Mouse (Mus musculus): ENCODE results near the gene Gm45808. TPM values are rescaled to one million over a fixed set of nuclear protein-coding genes. Genes with fewer than 3 reads are reported as not detected.
"Not testable (repeated sequence)": the region's sequence is repeated elsewhere in the genome, so short reads cannot be mapped to it uniquely, and the experiment has no call there.

Gm45808 gene
- 1 to 10 TPM; 2.8 to 4.6 TPM for total RNA-seq (2021)
- long read RNA-seq, experiment 1: 0 reads
- long read RNA-seq, experiment 2: 0 reads

GRCm38 (mm10) chr7:45486761-45487415 lies at the start of gene Gm45808:
Gene Gm45808 (minus strand): TSS chr7:45486811.
- intact Hi-C loops (cut with DNase I): no loop called here
- DNase-seq: no peak

- no peak for DNase-seq
- intact Hi-C loops (cut with DNase I): no loop called here
These were observed 49.1 kb upstream of the Gm45808 start for GRCm38 (mm10) chr7:45535676-45536075.

DNA sequence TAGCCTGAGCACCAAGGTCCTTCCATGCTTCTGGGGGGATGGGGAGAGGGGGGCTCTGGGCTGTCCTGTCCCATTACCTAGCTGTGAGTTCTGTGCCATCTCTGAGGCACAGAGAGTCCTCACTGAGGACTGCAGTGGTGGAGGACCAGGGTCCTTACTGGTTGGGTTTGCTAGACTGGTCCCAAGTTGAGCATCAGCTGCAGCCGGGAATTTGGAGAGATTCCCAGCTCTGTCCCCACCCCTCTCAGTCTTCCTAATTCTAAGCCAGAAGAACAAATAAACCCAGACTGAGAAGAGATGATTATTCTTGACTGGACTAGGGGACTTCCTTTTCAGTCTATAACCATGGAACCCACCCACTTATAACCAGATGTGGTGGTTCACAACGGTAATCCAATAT lies 44.0 kb upstream of the Gm45808 start:
- peak; percentile 37 to 48 for DNase-seq
- intact Hi-C loops (cut with DNase I): no loop called here

DNA sequence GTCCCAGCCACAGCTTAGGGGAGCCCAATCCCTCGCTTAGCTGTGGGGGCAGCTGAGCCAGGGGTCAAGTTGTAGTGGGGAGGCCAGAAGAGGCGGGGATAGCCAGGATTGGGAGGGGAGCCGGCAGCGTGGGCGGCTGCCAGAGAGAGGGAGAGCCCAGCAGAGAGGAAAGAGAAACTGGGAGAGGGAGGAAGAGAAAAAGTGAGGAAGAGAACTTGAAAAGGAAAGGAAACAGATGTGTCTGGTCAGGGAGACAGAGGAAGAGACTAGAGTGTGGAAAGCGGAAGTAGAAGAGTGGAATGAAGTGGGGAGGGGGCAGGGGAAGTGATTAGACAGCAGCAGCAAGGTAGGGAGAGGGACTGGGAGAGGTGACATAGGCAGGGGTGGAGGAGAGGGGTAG lies 42.9 kb upstream of the Gm45808 start:
- peak; percentile 48 to 59 for DNase-seq
- intact Hi-C loops (cut with DNase I): no loop called here

- DNase-seq: not testable (repeated sequence)
These were observed 40.6 kb upstream of the Gm45808 start for GRCm38 (mm10) chr7:45527169-45527568.

GRCm38 (mm10) chr7:45526474-45527120 lies 40.0 kb upstream of the Gm45808 start:
- no peak for DNase-seq
- intact Hi-C loops (cut with DNase I): no loop called here

More at GRCm38 (mm10) chr7:45527169-45527568, 40.6 kb upstream of the Gm45808 start:
- intact Hi-C loops (cut with DNase I): not testable (repeated sequence)

DNA sequence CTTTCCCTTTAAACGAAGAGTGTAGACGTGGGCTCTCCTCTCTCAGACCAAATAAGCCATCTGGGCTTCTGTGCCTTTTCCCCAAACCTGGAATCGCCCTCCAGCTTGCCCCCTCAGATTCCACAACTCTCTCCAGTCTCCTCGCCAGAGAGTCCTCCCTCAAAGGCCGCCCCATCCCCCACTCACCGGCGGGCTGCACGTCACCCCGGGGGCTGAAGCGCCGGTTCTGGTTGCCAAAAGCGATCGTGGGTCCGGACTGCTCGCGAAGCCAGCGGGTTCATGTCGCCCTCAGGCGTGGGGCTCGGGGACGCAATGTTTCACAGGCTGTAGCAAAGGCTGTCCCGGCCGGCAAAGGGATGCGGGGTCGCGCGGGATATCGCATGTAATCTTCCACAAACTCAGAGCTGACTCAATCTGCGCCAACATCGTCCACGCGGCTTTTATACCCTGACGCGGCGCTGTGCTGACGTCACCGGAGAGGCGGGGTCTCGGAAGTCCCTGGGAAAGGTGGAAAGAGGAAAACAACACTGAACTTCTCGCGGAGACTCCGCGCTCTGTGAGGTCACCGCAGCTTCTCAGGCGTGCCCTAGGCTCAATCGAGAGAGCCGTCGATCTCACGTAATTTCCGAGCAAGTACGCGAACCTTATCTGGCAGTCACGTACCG lies 39.3 kb upstream of the Gm45808 start, which contains the start of the genes Ppp1r15a and Plekha4:
Gene Ppp1r15a (minus strand): TSS at position 460 of the 665 bp plus-strand sequence.
Gene Plekha4 (plus strand): TSS at position 522 of the 665 bp plus-strand sequence.
- intact Hi-C loops (cut with DNase I): no loop called here
- DNase-seq: peak; percentile 95 to 97

DNA sequence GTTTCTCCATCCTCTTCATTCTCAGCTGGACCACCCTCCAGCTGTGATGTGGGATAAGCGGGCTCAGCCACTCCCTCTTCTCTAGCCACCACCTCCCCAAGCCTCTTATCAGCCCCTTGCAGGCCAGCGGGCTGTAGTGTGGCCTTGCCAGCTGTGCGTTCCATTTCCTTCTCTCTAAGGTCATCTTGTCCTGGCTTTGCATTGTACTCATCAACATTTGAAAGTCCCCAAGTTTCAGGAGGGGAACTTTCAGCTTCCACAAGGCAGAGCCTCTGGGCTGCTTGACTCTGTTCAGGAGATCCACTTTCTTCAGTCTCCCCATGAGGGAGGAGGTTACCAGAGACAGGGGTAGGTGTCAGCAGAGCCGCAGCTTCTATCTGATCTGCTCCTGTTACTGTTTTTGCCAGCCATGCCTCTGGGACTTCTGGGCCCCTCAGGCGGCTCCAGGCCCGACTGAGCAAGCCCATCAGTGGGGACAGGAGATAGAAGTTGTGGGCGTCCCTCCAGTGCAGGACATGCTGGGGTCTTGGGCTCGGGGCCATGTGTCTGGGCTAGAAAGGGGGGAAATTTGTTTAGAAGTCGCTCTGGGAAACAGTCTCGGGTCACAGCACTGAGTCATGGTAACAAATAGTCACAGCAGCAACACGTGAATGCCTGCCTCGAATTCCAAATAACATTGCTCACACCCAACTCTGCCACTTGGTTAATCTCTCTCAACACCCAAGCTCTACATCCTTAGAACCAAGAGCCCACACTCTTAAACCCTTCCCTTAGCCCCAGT lies 38.4 kb upstream of the Gm45808 start:
- intact Hi-C loops (cut with DNase I): no loop called here
- peak; percentile 48 to 51 for DNase-seq

DNA sequence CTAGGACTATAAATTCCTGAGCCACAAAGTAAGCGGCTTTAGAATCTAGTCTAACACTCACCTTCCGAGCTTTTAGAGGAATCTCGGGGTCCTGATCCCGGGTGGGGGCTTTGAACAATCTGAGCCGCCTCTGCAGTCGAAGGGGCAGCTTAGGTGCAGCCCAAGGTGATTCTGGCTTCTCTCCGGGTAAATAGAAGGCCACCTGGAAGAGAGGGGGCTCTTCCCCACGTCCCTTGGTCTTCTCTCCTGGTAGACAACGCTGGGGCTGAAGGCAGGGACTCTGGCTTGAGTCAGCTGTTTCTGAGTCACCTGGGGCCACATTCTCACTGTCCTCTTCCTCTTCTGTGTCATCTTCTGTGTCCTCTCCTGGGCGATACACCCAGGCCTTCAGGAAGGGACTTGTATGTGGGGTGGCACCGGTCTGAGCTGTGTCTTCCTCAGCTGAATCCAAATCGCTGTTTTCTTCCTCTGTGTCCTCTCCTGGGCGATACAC lies 37.1 kb upstream of the Gm45808 start:
- intact Hi-C loops (cut with DNase I): loop anchor here (2.0 kb wide), 1 partner anchor 49 kb away; no protein-coding TSS in a partner anchor
- no peak for DNase-seq

DNA sequence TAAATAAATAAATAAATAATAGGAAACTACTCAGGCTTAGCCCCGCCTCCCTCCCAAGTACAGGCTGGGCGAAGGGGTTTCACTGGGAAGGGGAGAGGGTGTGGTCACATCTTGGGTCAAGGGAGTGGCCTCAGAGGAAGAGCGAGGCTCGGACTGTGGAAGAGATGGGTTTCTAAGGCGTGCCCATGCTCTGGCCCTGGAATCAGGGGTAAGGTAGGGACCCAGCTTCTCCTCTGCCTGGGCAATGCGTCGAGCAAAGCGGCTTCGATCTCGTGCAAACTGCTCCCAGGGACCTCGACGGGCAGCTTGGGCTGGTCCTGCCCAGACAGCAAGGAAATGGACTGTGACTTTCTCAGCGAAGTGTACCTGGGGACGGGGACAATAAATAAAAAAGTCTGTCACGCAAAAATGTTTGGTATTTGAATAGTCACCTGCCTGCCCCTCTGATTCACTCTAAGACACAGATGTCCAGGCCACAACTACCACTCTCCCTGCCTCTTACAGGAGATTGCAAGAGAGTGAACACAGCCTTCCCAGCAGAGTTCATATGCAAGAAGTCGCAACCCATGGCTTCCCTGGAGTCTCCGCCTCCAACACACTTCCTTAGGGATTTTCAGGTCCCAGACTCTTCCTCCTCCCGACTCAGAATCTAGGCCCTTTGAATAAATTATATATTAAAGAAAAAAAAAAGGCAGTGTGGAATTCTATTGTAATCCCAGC lies 36.5 kb upstream of the Gm45808 start:
- intact Hi-C loops (cut with DNase I): loop anchor here (2.0 kb wide), 1 partner anchor 48 kb away; no protein-coding TSS in a partner anchor
- no peak for DNase-seq

DNA sequence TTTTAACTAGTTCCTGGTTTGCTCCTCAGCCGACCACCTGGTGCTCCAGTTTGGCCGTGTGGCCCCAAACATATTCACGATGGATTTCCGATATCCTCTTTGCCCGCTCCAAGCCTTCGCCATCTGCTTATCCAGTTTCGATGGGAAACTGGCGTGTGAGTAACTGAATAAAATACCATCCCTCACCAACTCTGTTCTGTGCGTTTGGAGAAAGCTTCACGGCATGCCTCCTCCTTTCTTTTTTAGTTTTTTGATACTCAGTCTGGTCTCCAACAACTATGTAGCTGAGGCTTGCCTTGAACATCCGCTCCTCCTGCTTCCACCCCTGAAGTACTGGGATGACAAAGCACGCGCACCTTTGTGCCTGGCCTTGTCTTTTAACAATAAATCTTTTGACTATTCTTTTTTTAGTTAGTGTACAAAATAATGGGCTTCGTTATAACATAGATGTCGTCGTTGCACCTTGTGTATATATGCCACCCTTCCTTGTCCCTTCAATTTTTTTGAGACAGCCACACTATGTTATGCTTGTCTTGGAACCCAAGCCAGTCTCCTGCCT lies 35.7 kb upstream of the Gm45808 start:
- DNase-seq: no peak
- intact Hi-C loops (cut with DNase I): loop anchor here (2.0 kb wide), 1 partner anchor 47 kb away; no protein-coding TSS in a partner anchor

DNA sequence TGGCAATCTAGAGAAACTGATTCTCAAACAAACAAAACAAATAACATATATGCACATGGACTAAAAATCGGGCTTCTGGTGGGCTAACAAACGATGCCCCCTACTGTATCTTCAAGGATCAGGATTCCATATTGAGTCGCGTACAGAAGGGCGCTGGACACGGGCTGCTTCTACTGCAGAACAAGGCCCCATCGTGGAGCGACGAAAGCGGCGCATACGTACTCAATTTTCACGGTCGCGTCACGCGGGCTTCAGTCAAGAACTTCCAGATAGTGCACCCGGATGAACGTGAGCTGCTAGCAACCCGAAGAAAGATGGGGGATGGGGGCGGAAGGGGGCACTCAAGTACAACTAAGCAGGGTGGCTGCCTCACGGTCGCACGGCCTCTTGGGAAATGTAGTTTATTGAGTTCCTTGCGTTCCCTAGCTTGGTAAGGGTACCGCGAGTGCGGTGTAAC lies 35.1 kb upstream of the Gm45808 start:
- intact Hi-C loops (cut with DNase I): loop anchor here (2.0 kb wide), 1 partner anchor 47 kb away; no protein-coding TSS in a partner anchor

DNA sequence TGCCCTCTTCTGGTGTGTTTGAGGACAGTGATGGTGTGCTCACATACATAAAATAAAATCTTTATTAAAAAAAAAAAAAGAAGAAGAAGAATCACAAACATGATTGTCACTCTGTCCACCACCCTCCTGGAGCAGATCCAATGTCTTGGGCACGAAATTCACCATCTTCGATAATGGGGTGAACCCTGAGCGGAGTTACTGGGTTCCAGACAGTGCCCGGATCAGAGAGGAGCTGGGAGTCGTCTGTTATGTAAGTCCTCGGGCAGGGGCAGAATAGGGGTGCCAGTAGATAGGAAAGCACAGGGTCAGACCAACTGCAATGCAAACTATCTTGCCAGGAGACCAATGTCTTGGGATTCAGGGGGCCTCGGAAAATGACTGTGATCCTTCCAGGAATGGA lies 34.0 kb upstream of the Gm45808 start:
- intact Hi-C loops (cut with DNase I): no loop called here

More for the DNA sequence above, 35.1 kb upstream of the Gm45808 start:
- DNase-seq: peak; percentile 83 to 86

GRCm38 (mm10) chr7:45519345-45520120 lies 32.9 kb upstream of the Gm45808 start:
- intact Hi-C loops (cut with DNase I): no loop called here
- no peak for DNase-seq

More for the DNA sequence above, 34.0 kb upstream of the Gm45808 start:
- no peak for DNase-seq

GRCm38 (mm10) chr7:45518618-45519017 lies 32.0 kb upstream of the Gm45808 start:
- DNase-seq: no peak
- intact Hi-C loops (cut with DNase I): no loop called here

GRCm38 (mm10) chr7:45516846-45517245 lies 30.2 kb upstream of the Gm45808 start:
- DNase-seq; intact Hi-C loops (cut with DNase I): not testable (repeated sequence)

DNA sequence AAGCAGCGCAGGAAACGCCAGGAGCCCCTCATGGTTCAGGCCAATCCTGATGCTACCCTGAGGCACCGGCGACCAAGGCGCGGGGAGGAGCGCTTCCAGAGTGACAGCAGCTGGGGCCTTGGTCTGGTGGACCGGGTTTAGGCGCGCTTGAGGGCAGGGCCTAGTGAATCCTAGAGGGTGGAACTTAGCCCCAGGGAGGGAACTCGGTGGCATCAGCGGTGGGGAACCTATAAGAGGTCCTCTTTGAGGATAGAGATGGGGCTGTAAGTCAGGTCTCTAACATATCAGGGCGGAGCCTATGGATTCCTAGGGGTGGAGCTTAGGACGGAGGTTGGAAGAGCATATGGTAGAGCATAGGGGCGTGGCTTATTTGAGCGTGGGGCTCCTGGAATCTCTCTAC lies 28.8 kb upstream of the Gm45808 start:
- no peak for DNase-seq
- intact Hi-C loops (cut with DNase I): no loop called here

DNA sequence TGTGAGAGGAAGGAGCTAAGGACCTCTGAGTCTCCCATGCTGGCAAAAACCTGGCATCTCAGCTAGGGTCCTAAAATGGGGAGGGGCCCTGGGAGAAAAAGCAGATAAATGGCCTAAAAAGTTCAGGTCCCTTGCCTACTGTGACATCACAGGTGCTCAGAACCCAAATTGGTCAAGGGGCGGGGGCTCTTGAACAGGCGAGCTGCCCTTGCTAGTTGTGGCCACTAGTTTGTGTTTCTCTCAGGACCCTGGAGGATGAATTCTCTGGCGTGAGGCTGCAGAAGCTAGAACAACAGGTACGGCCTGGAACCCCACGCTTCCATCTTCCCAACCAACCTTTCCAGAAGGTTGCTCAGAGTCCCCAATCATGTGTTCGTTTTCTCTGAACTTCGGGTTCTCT lies 27.8 kb upstream of the Gm45808 start:
- DNase-seq: no peak
- intact Hi-C loops (cut with DNase I): no loop called here

All from heart, postnatal 14 days (tissue).